Mouse (Mus musculus) c-Kit-positive CD71-positive TER-119-negative erythroid progenitor cells, embryonic 14.5 days (primary cell): ENCODE measurements around the gene Pfpl.

Experiments
- DNase-seq: peaks from one replicate; pipeline ENCODE4 v3.0.0-alpha.2; 2013; ENCODE audit warnings: low read depth

Pfpl gene

DNA sequence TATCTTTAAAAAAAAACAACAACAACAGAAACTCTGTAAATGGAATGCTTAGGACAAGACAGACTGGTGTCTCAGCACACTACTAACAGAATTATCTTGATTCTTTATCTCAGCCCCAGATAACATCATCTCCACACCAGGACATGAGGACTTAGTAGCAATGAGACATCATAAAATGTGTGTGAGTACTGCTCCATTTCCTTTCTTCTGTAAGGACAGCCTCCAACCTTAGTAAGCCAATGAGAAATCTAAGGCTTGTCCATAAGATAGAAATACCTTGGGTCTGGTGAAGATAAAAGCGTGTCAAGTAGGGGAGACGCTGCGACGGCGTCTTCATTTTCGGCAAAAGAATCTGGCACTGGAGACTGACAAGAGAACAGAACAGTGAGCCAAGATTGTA, at the start of gene Pfpl:
Gene Pfpl, plus strand, starts transcription at position 301 of the 400 bp plus-strand sequence.
- DNase-seq: no peak

DNA sequence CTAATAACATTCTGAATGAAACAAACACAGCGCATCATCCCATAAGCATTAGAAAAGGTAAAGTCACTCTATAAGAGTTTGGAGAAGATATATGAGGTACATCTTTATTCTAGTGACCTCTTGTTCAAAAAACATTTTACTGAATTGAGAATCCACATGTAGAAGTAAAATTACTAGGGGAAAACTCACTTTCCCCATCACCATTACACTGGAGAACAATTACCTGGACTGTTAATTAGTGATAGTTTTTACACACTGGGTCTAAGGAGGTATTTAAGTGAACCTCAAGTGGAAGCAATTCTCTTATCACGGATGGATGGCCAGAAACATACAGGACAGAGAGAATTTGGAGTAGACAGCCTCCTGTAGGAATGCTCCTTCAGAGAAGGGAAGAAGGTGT, 40.7 kb upstream of the Pfpl start, which contains the start of gene Olfr1440:
Gene Olfr1440, plus strand, starts transcription at position 301 of the 400 bp plus-strand sequence.
- no peak for DNase-seq

DNA sequence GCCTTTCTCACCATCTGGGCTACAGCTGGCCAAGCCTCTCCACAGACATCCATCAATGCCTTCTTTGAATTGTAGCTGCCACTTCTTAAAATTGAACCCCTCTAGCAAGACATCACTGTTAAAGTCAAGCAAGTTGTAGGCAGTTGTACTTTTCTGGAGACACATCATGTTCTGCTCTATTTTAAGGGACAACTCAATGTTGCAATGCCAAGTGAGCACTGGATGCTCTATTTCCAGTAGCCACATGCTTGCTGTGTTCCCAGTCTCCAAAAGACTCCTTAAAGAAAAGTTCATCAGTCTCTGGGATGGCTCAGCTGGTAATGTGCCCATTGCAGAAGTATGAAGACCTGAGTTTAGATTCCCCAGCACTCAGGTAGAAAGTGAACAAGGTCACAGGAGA, 14.0 kb upstream of the Pfpl start:
- no peak for DNase-seq

DNA sequence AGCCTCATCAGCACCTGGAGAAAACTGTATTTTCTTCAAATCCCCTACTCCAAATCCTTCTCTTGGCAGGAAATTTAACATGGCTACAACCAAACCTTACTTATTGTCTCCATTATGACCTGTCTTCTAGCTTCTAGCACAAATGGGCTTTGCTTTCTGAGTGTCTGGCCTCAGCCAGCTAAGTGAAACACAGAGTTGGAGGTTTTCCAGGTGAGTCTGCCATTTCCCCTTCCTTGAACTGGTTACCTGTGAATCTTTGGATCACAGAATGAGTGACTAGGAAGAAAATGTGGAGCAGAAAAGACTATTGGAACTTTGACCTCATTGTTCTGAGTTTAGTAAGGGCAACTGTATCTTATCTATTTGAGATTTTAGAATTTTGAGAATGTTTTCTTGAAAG, 10.3 kb upstream of the Pfpl start, which contains the start of gene Olfr1441:
Gene Olfr1441, plus strand, starts transcription at position 73 of the 400 bp plus-strand sequence.
- DNase-seq: no peak

DNA sequence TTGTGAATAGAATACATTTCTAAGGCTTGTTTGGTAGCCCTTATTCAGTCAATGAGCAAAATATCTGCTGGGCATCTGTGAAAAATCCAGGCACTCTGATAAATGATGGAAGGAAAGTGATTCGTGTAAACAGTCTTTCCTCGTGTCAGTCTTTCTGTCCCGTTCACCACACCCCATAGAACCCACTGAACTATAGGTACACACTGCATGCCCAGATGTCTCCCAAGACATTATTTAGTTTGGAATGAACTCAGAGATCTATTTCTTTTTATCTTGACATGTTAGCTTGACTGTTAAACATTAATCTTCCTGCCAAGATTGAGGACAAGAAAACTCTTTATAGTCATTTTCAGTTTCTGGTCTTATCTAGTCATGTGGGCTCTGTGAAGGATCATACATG, 9.4 kb upstream of the Pfpl start:
- no peak for DNase-seq

DNA sequence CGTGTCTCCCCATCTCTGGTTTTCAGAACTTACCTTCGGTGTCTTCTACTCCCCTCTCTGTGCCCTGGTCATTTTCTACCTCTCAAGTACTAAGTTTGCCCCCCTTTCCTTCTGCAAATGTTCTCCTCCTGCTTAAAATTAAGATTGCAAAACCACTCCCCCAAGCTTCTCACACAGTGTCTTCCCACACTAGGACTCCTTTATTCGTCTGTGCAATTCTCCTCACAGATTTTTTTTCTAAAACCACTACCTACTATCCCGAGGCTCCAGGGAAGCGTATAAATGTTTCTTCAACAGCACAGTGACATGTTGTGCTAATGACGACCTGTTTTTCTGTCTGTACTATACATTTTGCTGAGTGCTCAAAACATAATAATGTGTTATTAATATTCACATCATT, 7.2 kb upstream of the Pfpl start:
- no peak for DNase-seq

DNA sequence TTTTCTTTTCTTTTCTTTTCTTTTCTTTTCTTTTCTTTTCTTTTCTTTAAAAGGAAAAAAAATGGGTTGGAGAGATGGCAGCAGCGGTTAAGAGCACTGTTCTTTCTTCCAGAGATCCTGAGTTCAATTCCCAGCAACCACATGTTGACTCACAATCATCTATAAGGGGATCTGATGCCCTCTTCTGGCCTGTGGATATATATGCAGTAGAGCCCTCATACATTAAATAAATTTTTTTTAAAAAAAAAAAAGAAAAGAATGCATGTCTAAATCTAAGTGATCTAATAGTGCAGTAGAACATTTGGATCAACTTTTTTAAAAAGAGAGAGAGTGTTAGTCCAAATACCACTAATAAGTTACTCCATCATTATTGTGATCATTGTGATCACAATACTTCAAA, 6.0 kb upstream of the Pfpl start:
- DNase-seq: no peak

DNA sequence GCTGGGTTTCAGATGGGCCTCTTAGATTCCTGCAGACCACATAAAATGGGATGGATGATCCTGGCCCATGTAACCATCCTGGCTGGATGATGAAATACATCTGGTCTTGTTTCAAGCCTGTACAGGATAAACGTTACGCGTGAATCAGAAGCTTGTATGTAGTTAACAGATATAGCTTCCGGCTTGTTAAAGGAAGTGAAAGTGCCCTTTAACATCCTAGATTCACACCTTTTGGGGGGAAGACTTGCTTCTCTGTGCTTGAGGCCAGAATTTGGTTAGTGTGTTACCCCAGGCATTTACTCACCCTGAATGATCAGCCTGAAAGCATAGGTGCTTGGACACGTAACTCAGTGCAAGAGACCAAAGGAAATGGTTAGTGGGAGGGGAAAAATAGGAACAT, 604 bp upstream of the Pfpl start:
- no peak for DNase-seq

DNA sequence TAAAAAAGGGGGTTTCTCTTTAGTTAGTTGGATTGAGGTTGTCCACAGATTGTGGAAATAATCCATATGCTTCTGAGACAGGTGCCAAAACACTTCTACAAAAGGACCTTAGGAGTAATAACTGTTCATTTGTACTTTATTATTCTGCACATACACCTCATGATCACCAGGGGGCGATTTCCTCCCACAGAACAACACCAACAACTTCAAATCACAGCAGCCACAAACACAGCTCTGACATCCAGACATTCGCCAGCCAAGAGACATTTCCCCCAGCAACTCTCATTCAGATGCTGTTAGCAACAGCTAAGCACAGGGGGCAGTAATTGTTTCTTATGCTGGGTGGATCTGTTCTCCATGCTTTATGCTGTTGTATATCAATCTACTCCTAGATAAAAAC, 5.3 kb downstream of the Pfpl start:
- DNase-seq: no peak

DNA sequence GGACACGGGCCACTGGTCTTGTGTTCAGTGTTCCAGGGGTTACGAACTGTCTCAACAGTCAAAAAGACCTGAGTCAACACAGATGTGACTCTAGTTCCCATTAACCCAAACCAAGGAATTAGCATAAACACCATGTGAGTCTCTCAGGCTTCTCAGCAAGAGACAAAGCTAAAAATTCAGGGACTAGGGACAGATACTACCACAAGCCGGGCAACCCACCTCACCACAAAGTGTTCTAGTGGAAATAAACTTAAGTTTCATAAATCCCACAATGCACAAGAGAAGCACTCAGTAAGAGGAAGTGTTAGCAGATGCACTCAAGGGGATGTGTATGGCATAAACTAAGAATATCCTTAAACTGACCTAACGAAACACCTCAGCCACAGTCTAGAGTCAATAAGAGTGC, 7.3 kb downstream of the Pfpl start:
- no peak for DNase-seq

DNA sequence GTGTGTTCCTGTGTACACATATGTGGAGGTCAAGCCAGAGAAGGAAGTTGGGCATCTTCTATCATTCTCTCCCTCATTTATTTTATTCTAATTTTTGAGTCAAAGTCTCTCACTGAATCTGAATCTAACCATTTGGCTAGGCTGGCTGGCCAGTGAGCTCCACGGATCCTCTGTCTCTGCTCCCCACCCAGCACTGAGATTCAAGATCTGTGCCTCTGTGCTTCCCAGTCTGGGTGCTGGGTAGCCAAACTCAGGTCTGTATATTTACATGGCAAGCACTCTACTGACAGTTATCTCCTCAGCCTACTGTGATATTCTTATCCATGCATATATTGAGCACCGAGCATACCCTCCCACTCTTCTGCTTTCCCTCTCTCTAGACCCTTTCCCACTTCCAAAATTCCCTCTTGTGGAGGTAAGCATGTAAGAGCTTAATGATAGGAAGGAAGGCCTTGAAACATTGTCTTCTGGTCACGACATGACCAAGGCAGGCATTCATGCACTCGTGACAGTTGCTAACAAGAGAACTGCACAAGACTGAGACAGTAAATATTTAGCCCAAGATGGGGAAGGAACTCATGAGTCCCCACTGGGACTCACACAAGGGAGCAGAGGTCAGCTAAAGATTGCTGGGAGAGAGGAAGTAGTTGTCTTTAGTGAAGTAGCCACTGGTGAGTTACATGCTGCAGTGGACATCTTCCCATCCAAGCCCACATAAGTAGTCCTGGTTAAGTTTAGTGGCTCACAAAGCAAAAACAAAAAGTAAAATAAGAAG, 8.2 kb downstream of the Pfpl start:
- DNase-seq: no peak

DNA sequence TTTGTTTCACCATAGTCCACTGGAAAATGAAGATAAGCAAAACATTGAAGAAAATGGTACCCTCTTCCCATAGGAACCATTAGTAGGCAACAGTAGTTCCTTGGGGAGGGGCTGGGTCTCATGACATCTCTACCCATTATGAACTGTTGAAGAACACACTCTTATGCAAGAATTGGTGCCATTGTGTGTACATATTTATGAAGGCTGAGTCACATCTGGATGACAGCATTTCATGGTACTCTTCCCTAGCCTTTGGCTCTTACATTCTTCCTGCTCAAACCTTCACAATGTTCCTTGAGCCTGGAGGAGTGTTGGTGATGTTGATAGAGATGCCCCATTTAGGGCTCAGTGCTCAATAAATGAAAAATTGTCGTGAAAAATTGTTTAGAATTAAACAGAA, 11.9 kb downstream of the Pfpl start:
- DNase-seq: no peak

DNA sequence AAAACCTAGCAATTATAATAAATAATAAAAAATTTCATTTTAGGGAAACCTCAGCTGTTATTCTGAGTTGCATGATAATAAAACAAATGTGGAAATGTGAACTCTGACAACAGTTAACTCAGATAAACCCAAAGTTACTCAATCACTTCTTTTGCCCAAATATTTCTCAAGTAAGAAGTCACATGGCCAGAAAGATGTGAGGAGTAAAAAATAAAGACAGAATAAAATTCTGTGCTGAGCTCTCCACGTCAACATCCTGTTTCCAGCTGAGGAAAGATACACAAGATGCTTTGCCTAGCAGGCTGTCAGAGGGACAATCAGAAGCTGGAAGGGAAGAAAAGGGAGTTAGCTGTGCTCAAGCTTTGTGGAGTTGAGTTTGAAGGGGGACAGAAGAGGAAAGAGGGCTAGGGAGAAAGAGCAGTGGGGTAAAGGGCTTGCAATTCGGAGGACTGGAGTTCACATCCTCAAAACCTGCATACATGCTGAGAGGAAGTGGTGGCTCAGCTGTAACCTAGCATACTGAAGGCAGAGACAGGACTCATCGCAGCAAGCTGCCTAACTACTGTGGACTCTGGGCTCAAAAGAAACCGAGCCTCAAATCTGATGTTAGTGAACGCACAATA, 12.5 kb downstream of the Pfpl start:
- no peak for DNase-seq

DNA sequence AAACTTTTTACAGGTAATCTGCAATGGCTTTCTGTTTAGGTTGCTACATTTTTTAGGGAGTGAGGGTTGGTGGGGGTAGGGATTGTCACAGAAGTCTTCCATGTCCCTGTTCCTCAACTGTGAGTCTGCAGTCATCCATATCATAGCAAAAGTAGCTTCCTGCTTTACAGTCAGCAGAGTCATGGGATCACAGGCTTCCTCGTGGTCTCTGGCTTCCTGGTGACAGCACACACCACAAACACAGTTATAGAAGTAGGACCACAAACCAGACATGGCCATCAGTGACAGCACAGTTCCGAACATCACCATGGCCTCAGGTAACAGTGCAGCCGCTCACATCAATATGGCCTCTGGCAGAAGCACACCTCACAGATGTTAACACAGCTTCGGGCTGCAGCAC, 14.9 kb downstream of the Pfpl start:
- DNase-seq: no peak

DNA sequence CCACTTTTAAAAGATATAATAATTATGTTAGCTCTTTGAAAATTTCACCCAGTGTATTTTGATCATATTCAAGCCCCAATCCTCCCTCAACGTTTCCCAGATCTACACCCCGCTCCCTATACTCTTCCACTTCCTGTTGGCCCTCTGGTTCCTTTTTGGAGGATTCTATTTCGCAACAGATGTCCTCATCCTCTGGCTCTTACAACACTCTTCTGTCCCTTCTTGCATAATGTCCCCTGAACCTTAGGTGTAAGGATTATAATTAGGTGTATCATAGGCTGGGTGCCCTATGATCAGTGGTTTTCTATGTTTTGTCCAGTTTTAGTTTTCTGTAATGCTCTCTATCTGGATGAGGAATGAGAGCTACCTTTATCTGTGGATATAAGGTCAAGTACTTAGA, 17.3 kb downstream of the Pfpl start:
- DNase-seq: no peak

DNA sequence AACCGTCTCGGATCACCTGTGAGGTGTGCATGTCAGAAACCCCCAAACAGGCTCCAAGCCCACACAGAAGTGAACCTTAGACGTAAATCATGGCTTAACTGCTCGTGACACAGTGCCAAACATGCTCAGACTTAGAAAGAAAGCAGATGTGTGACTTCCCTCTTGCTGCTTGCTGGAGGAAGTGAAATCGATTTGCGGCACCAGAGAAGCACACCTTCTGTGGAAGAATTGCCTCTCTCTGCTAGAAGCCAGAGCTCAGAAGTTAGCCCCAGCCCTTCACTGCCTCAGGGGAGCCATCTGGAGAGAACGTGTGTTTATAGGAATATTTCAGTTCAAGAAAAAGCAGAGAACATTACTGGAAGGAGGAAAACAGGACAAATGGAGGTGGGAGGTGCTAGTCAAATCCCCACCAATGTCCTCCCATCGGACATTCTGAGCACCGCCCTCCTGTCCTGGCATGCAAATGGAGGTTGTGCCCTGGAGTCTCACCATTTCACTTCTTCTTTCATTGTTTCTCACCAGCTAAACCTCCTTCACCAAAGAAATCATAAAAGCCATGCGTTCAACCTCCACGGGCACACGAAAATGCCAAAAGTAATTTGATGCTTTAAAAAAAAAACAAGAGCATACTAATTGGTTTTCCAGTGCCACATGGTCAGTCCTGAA, 29.8 kb downstream of the Pfpl start:
- no peak for DNase-seq

DNA sequence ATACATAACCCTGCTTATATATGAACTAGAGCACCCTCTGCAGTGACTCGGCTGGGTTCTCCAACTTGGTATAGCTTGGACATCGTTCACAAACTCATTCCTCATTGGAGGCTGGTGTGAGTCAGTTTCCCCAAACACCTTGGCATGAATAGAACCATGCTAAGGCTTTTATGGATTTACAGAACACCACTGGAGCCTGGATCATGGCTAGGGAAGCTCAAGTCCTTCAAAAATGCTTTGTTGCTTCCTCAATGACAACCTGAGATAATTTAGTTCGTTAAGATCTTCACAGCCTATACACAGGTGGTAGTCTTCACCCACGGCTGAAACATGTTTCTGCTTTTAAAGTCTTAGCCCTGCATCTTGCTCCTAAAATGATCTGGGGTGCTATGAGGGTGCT, 31.8 kb downstream of the Pfpl start:
- DNase-seq: no peak

DNA sequence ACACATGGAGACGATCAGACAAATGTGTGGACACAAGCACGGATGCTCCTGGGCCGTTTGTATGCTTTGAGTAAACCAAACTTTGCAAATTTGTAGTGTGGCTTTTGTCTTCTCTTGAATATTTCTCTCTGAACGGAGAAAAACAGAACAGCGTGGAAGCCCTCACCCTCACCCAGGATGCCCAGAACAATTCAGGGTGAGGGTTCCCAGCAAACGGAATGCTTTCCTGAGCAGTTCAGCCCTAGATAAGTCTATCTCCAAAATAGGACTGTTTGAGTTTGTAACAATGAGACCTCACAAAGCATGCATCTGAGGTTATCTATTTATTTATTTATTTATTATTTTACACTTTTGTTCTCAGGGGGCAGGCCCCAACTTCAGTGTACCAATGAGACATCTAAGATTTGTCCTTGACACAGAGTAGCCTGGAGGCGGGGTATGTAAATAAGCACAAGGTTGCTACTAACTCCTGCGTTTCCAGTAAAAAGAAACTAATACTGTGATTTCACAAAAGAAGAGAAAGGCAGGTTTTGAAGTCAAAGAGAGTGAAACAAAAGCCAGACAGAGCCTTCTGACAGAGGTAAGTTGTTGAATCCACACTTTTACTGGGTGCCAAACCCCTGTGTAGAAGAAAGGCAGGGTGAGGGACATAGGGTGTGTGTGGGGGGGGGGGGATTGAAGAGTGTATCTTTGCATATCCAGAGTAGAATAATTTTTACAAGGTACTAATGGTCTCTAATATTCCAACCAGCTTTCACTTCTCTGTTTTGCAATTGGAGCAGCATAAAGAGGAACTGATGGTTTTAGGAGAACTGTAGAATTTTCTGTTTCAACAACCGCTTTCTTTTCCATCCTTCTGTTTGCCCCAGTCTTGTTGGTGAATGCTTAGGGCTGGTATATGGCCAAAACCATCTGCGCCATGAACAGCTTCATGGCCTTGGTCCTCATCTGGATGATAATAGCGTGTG, 32.9 kb downstream of the Pfpl start, which contains the start of gene Mpeg1:
Gene Mpeg1, plus strand, starts transcription at position 498 of the 968 bp plus-strand sequence.
- no peak for DNase-seq

DNA sequence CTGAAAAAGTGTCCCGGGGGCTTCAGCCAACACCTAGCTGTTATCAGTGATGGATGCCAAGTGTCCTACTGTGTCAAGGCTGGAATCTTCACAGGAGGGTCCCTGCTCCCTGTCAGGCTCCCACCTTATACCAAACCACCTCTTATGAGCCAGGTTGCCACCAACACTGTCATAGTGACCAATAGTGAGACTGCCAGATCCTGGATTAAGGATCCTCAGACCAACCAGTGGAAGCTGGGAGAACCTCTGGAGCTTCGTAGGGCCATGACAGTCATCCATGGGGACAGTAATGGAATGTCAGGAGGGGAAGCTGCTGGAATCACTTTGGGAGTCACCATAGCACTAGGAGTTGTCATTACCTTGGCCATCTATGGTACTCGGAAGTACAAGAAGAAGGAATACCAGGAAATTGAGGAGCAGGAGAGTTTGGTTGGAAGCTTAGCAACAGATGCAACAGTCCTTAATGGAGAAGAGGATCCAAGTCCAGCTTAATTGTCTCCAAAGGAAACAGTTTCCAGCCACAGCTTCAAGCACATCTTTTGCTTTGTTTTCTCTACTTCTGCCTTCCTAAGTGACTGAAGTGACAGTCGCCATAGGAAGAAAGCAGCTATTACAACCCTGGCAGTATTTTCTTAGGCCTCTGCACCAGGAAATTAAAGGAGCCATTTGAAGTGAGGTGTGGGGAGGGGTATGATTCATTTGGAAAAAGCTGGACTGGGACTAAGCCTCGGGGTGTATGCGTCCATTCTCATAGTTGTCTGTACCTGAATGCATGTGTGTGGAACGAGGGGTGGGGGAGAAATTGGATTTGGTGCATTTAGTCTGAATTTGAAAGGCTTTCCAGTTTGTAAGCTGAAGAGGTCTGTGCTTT, 35.4 kb downstream of the Pfpl start:
- no peak for DNase-seq

DNA sequence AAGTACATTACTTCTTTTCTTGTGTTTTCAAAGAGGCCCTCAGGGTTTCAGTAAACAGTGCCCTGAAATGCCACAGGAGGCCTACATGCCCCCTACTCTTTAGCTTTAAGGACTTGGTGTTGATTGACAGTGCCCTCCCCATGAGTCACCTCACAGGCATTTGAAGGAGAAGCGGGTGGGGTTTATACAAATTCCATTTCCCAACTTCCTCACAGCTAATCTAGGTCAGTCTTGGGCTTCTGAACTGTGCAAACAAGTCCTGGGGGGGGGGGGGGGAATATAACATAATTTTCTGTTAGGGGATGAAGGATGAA, 36.0 kb downstream of the Pfpl start:
- DNase-seq: no peak

DNA sequence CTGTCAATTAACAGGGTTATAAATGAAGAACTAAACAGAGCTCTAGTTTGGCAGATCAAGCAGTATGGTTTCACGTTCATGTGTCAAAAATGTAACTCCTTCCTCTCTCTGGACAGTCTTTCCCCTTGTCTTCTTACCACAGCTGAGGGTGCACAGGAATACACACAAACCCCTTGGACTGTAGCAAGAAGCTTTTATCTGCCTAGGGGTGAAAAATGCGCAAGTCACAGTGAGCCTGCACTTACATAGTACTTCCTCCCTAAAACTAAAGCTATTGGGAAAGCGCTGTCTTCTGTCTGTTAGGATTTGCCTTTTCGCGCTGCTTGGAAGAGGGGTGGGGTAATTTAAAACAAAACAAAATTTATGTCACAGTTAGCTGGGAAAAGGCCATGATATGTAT, 36.4 kb downstream of the Pfpl start:
- no peak for DNase-seq
